Mouse (Mus musculus) intestine, postnatal 0 days (tissue): ENCODE measurements around the gene Pigg. TPM values are rescaled to one million over a fixed set of nuclear protein-coding genes. Genes with fewer than 3 reads are reported as not detected.

Experiments used
- ATAC-seq: fragments of 200-750 bp; cut with Nextera tagmentation; 2 replicates; pipeline ENCODE4 v1.8.0; 2017; ENCODE audit warnings: mild to moderate bottlenecking, moderate TSS enrichment, moderate library complexity
- H3K27ac ChIP-seq: fragments of 300-500 bp; sonication (generic); 2 replicates; pipeline ENCODE4 v1.5.1; 2014; ENCODE audit warnings: mild to moderate bottlenecking, low read depth, low read length, moderate library complexity
- H3K27me3 ChIP-seq: fragments of 300-500 bp; sonication (generic); replicated peaks from 2 replicates; pipeline ENCODE4 v1.6.1; 2014; ENCODE audit warnings: low read length, mixed read lengths; ENCODE audit not compliant: control insufficient read depth, insufficient read depth
- H3K36me3 ChIP-seq: fragments of 300-500 bp; sonication (generic); 2 replicates; pipeline ENCODE4 v1.6.1; 2014; ENCODE audit warnings: mild to moderate bottlenecking, moderate library complexity; ENCODE audit not compliant: control insufficient read depth, insufficient read depth
- H3K4me1 ChIP-seq: fragments of 300-500 bp; sonication (generic); replicated peaks from 2 replicates; pipeline ENCODE4 v1.6.1; 2014; ENCODE audit warnings: antibody characterized with exemption, low read length, mixed read lengths; ENCODE audit not compliant: control insufficient read depth, insufficient read depth
- H3K4me2 ChIP-seq: fragments of 300-500 bp; sonication (generic); replicated peaks from 2 replicates; pipeline ENCODE4 v1.6.1; 2014; ENCODE audit warnings: low read depth, mild to moderate bottlenecking, moderate library complexity
- H3K4me3 ChIP-seq: fragments of 300-500 bp; sonication (generic); 2 replicates; pipeline ENCODE4 v1.5.1; 2014; ENCODE audit warnings: low read depth, low read length
- H3K9ac ChIP-seq: fragments of 300-500 bp; sonication (generic); 2 replicates; pipeline ENCODE4 v1.6.1; 2014; ENCODE audit warnings: mild to moderate bottlenecking, low read depth, low read length
- H3K9me3 ChIP-seq: fragments of 300-500 bp; sonication (generic); 2 replicates; pipeline ENCODE4 v1.6.1; 2016; ENCODE audit warnings: mixed run types; ENCODE audit not compliant: control insufficient read depth
- CTCF ChIP-seq: sonication (generic); IDR thresholded peaks from 2 replicates; pipeline ENCODE4 v1.5.1; 2016; ENCODE audit warnings: low read depth, mild to moderate bottlenecking, control low read depth, antibody characterized with exemption, moderate library complexity
- WGBS: fragments of 180-500 bp; shearing (Covaris S2); extraction: QIAGEN DNeasy Blood & Tissue Kit; methylation state at CpG from one replicate; pipeline ENCODE4 v1.1.7; 2014; 5-methylcytosine and 5-hydroxymethylcytosine counted together
- polyA plus RNA-seq: library from polyadenylated mRNA; unstranded; fragments of >200 nt; fragmentation: Nextera tagmentation; extraction: Ambion mirVana; gene quantifications from 2 replicates; pipeline ENCODE4 v1.2.1, GENCODE M21; 2015

The Pigg gene
- polyA plus RNA-seq, 1 experiment from 2014 or later: 3.1 TPM

- no peaks in the 10 kb centered on the region for H3K4me1 ChIP-seq
- no peak overlapping the region for H3K27ac ChIP-seq
- no peaks in the 10 kb centered on the region for H3K9me3 ChIP-seq
- H3K36me3 ChIP-seq: peaks cover 42% of the 10 kb centered on the region
- H3K27me3 ChIP-seq: no peaks in the 10 kb centered on the region
- 85% methylated on average over 6 of the region's 6 CpGs for WGBS
- no peak overlapping the region for H3K4me2 ChIP-seq
- no peak overlapping the region for H3K9ac ChIP-seq
- ATAC-seq: no peak
- no peak for TF ChIP-seq CTCF
- no peak overlapping the region for H3K4me3 ChIP-seq
Measured at GRCm38 (mm10) chr5:108347843-108348242, 35.4 kb downstream of the Pigg start.

- Histone ChIP-seq H3K9ac (no peak overlapping the region), H3K27ac (no peak overlapping the region), H3K4me2 (no peak overlapping the region), H3K27me3 (no peaks in the 10 kb centered on the region), H3K36me3 (peaks cover 27% of the 10 kb centered on the region), H3K4me3 (no peak overlapping the region), H3K4me1 (no peaks in the 10 kb centered on the region), H3K9me3 (no peaks in the 10 kb centered on the region)
- no peak for TF ChIP-seq CTCF
- 95% methylated on average over 9 of the region's 9 CpGs for WGBS
- ATAC-seq: no peak
Measured at GRCm38 (mm10) chr5:108349511-108350148, 37.2 kb downstream of the Pigg start.

- no peak for ATAC-seq
- H3K27me3 ChIP-seq: no peaks in the 10 kb centered on the region
- peaks cover 10% of the 10 kb centered on the region; the same call in 1 of the 2 replicates for H3K36me3 ChIP-seq
- no peak overlapping the region for H3K4me2 ChIP-seq
- no peak overlapping the region for H3K27ac ChIP-seq
- WGBS: 58% methylated on average over 2 of the region's 2 CpGs
- TF ChIP-seq CTCF: no peak
- no peak overlapping the region for H3K4me3 ChIP-seq
- H3K9ac ChIP-seq: no peak overlapping the region
- no peaks in the 10 kb centered on the region for H3K9me3 ChIP-seq
- H3K4me1 ChIP-seq: no peaks in the 10 kb centered on the region
Measured at GRCm38 (mm10) chr5:108354056-108354455, 41.6 kb downstream of the Pigg start.

- no peak overlapping the region for H3K4me2 ChIP-seq
- no peaks in the 10 kb centered on the region for H3K9me3 ChIP-seq
- no peak overlapping the region for H3K9ac ChIP-seq
- 81% methylated on average over 1 of the region's 1 CpGs for WGBS
- TF ChIP-seq CTCF: no peak
- H3K27me3 ChIP-seq: no peaks in the 10 kb centered on the region
- no peaks in the 10 kb centered on the region for H3K4me1 ChIP-seq
- H3K27ac ChIP-seq: no peak overlapping the region
- ATAC-seq: no peak
- H3K4me3 ChIP-seq: no peak overlapping the region
- H3K36me3 ChIP-seq: no peaks in the 10 kb centered on the region
Measured at GRCm38 (mm10) chr5:108357862-108358261, 45.5 kb downstream of the Pigg start.

- Histone ChIP-seq H3K4me1 (no peaks in the 10 kb centered on the region), H3K27ac (no peak overlapping the region), H3K9me3 (no peaks in the 10 kb centered on the region), H3K4me3 (no peak overlapping the region), H3K36me3 (no peaks in the 10 kb centered on the region), H3K4me2 (no peak overlapping the region), H3K9ac (no peak overlapping the region), H3K27me3 (peaks cover 4% of the 10 kb centered on the region; the same call in 1 of the 2 replicates)
- WGBS: 86% methylated on average over 9 of the region's 9 CpGs
- TF ChIP-seq CTCF: no peak
- no peak for ATAC-seq
Measured at GRCm38 (mm10) chr5:108359491-108359890, 47.1 kb downstream of the Pigg start.

GRCm38 (mm10) chr5:108360211-108360610 lies 47.8 kb downstream of the Pigg start:
- H3K4me1 ChIP-seq: no peaks in the 10 kb centered on the region
- H3K4me2 ChIP-seq: no peak overlapping the region
- H3K9ac ChIP-seq: no peak overlapping the region
- H3K36me3 ChIP-seq: no peaks in the 10 kb centered on the region
- H3K4me3 ChIP-seq: no peak overlapping the region
- no peaks in the 10 kb centered on the region for H3K9me3 ChIP-seq
- H3K27me3 ChIP-seq: peaks cover 10% of the 10 kb centered on the region
- no peak overlapping the region for H3K27ac ChIP-seq
- WGBS: 83% methylated on average over 4 of the region's 4 CpGs
- ATAC-seq: no peak
- no peak for TF ChIP-seq CTCF

- H3K4me2 ChIP-seq: no peak overlapping the region
- H3K27me3 ChIP-seq: peaks cover 31% of the 10 kb centered on the region
- H3K4me1 ChIP-seq: no peaks in the 10 kb centered on the region; the same call in 1 of the 2 replicates
- 33% methylated on average over 3 of the region's 3 CpGs for WGBS
- H3K9me3 ChIP-seq: no peaks in the 10 kb centered on the region
- H3K27ac ChIP-seq: no peak overlapping the region
- H3K36me3 ChIP-seq: no peaks in the 10 kb centered on the region
- peak; percentile 45 for TF ChIP-seq CTCF
- no peak overlapping the region for H3K9ac ChIP-seq
- no peak overlapping the region for H3K4me3 ChIP-seq
- ATAC-seq: no peak
Measured at GRCm38 (mm10) chr5:108362330-108362729, 49.9 kb downstream of the Pigg start.
